Mouse (Mus musculus) erythroid progenitor cell, adult 5-6 weeks (primary cell): ENCODE data around the gene 4930435E12Rik. TPM values are rescaled to one million over a fixed set of nuclear protein-coding genes. Genes with fewer than 3 reads are reported as not detected.
"Not testable (repeated sequence)": the region's sequence is repeated elsewhere in the genome, so short reads cannot be mapped to it uniquely, and the experiment has no call there.

ENCODE experiments used
- ATAC-seq: replicated peaks from 2 replicates; pipeline ENCODE4 v1.8.0; 2016; ENCODE audit warnings: moderate number of reproducible peaks, mild to moderate bottlenecking, moderate TSS enrichment, inconsistent platforms; ENCODE audit not compliant: poor library complexity, low FRiP score, severe bottlenecking
- total RNA-seq, 2 experiments: library from RNA; stranded (forward) in 1 of 2; stranded (reverse) in 1 of 2; fragments of 150-400 nt in 1 of 2; fragments of 186-747, 209-891 nt in 1 of 2; gene quantifications; 2 replicates each; pipeline versions ENCODE4 v1.2.3 to v1.2.4; 2015 to 2017; ENCODE audit warnings: low replicate concordance in 2 of 2

4930435E12Rik gene
- total RNA-seq (2015; ENCODE audit: low replicate concordance) (not detected in 2 replicates), total RNA-seq (2017; ENCODE audit: low replicate concordance) (not detected in 2 replicates)

- ATAC-seq = no peak
These were observed at the start of gene 4930435E12Rik for GRCm38 (mm10) chr16:38828649-38829048. Gene 4930435E12Rik (minus strand): TSS chr16:38828749.

- ATAC-seq = no peak
These were observed 45.9 kb upstream of the 4930435E12Rik start for GRCm38 (mm10) chr16:38874481-38874880.

GRCm38 (mm10) chr16:38873231-38873630 lies 44.7 kb upstream of the 4930435E12Rik start:
- no peak for ATAC-seq

GRCm38 (mm10) chr16:38864358-38864757 lies 35.8 kb upstream of the 4930435E12Rik start:
- no peak for ATAC-seq

GRCm38 (mm10) chr16:38860548-38860947 lies 32.0 kb upstream of the 4930435E12Rik start:
- no peak for ATAC-seq

- ATAC-seq = no peak
These were observed 29.7 kb upstream of the 4930435E12Rik start for GRCm38 (mm10) chr16:38858120-38858749.

GRCm38 (mm10) chr16:38812521-38812920 lies 16.0 kb downstream of the 4930435E12Rik start:
- no peak for ATAC-seq

GRCm38 (mm10) chr16:38810196-38810595 lies 18.4 kb downstream of the 4930435E12Rik start:
- no peak for ATAC-seq

GRCm38 (mm10) chr16:38807796-38808195 lies 20.8 kb downstream of the 4930435E12Rik start:
- ATAC-seq = not testable (repeated sequence)

GRCm38 (mm10) chr16:38800091-38800490 lies 28.5 kb downstream of the 4930435E12Rik start, which contains the start of gene Upk1b:
Gene Upk1b (minus strand): TSS chr16:38800328.
- no peak for ATAC-seq

GRCm38 (mm10) chr16:38798957-38799450 lies 29.5 kb downstream of the 4930435E12Rik start:
- ATAC-seq = no peak

GRCm38 (mm10) chr16:38793120-38793519 lies 35.4 kb downstream of the 4930435E12Rik start:
- no peak for ATAC-seq

GRCm38 (mm10) chr16:38789966-38790365 lies 38.6 kb downstream of the 4930435E12Rik start:
- no peak for ATAC-seq

- no peak for ATAC-seq
These were observed 39.5 kb downstream of the 4930435E12Rik start for GRCm38 (mm10) chr16:38789016-38789415.

- ATAC-seq = no peak
These were observed 43.2 kb downstream of the 4930435E12Rik start for GRCm38 (mm10) chr16:38785301-38785700.

- no peak for ATAC-seq
These were observed 46.0 kb downstream of the 4930435E12Rik start for GRCm38 (mm10) chr16:38782524-38783067.

- no peak for ATAC-seq
These were observed 46.6 kb downstream of the 4930435E12Rik start for GRCm38 (mm10) chr16:38781946-38782345.

GRCm38 (mm10) chr16:38780960-38781572 lies 47.5 kb downstream of the 4930435E12Rik start:
- ATAC-seq = no peak

- ATAC-seq = no peak
These were observed 52.2 kb downstream of the 4930435E12Rik start for GRCm38 (mm10) chr16:38776342-38776741.

- ATAC-seq = no peak
These were observed 53.4 kb downstream of the 4930435E12Rik start for GRCm38 (mm10) chr16:38774964-38775746.
